Comparison of ENCODE assay signal across 15 mouse cellular contexts in the genomic region with DNA sequence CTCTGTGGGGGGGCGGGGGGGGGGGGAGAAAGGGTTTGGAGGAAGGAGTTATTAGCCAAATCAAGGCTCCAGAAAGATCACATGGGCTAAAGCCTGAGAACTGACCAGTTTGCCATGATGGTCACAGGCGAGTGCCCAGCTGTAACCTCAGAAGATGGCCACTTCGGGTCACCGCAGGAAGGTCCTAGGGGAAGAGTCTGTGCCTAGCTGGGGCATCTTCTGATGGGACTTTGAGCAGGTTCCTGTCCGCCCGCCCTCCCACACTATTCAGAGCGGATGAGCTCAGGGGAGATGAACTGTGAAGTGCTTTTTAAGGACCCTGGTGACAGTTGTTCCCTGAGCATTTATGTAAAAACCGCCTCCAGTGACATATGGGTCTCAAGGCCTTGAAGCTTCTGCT. TPM values are rescaled to one million over a fixed set of nuclear protein-coding genes. Genes with fewer than 3 reads are reported as not detected.
DNase-seq lines count a peak whose midpoint lies in the region; ATAC-seq lines count a peak whose summit lies in the region.
"Had no signal": no experiment of that assay in that cellular context is flagged by ENCODE, and none has a peak within 500 bp of the region (broad histone marks: within the 10 kb centered on the region; RNA-seq: fewer than 3 reads in every experiment).

No protein-coding gene starts in this region.

- H3K27me3 ChIP-seq in heart, embryonic 10.5 days (ENCODE audit: insufficient read depth, poor library complexity, severe bottlenecking) = no peaks in the 10 kb centered on the region
- H3K27me3 ChIP-seq in kidney, embryonic 15.5 days = no peaks in the 10 kb centered on the region
- no peaks in the 10 kb centered on the region for H3K27me3 ChIP-seq in midbrain, embryonic 10.5 days (ENCODE audit: low read depth, poor library complexity, severe bottlenecking)
- no peaks in the 10 kb centered on the region for H3K27me3 ChIP-seq in midbrain, embryonic 15.5 days (replicated peaks)
- H3K27me3 ChIP-seq: hindbrain, embryonic 12.5 days; limb, embryonic 15.5 days; midbrain, embryonic 12.5 days had no signal

- intact Hi-C loops in left cerebral cortex, postnatal 4 days (cut with DNase I) = no loop called here

- H3K36me3 ChIP-seq in heart, embryonic 10.5 days = no peaks in the 10 kb centered on the region
- H3K36me3 ChIP-seq in kidney, embryonic 15.5 days = no peaks in the 10 kb centered on the region
- H3K36me3 ChIP-seq in midbrain, embryonic 10.5 days = no peaks in the 10 kb centered on the region
- no peaks in the 10 kb centered on the region for H3K36me3 ChIP-seq in midbrain, embryonic 15.5 days (replicated peaks)
- H3K36me3 ChIP-seq: hindbrain, embryonic 12.5 days; limb, embryonic 15.5 days; midbrain, embryonic 12.5 days had no signal

- no peak overlapping the region for H3K4me3 ChIP-seq in heart, embryonic 10.5 days
- no peak overlapping the region for H3K4me3 ChIP-seq in kidney, embryonic 15.5 days (replicated peaks)
- no peak overlapping the region for H3K4me3 ChIP-seq in midbrain, embryonic 10.5 days
- H3K4me3 ChIP-seq in midbrain, embryonic 15.5 days = no peak overlapping the region
- H3K4me3 ChIP-seq: hindbrain, embryonic 12.5 days; limb, embryonic 15.5 days; midbrain, embryonic 12.5 days had no signal

- WGBS in heart, embryonic 10.5 days = 51% methylated on average over 7 of the region's 8 CpGs
- WGBS in kidney, embryonic 15.5 days = 38% methylated on average over 8 of the region's 8 CpGs
- WGBS in midbrain, embryonic 10.5 days = 53% methylated on average over 7 of the region's 8 CpGs
- 47% methylated on average over 8 of the region's 8 CpGs for WGBS in midbrain, embryonic 15.5 days

- ATAC-seq in kidney, embryonic 15.5 days (replicated peaks; ENCODE audit: low FRiP score) = peak; percentile 83
- no peak for ATAC-seq in midbrain, embryonic 15.5 days (replicated peaks)
- ATAC-seq: inflammation-experienced regulatory T-cells, adult 6 months had no signal

- no peak overlapping the region for H3K4me2 ChIP-seq in kidney, embryonic 15.5 days
- H3K4me2 ChIP-seq in midbrain, embryonic 15.5 days = no peak overlapping the region
- H3K4me2 ChIP-seq: hindbrain, embryonic 12.5 days; limb, embryonic 15.5 days; midbrain, embryonic 12.5 days had no signal

- H3K9me3 ChIP-seq in heart, embryonic 10.5 days = no peaks in the 10 kb centered on the region
- H3K9me3 ChIP-seq in kidney, embryonic 15.5 days (replicated peaks) = no peaks in the 10 kb centered on the region
- no peaks in the 10 kb centered on the region for H3K9me3 ChIP-seq in midbrain, embryonic 10.5 days (replicated peaks)
- H3K9me3 ChIP-seq in midbrain, embryonic 15.5 days = no peaks in the 10 kb centered on the region
- H3K9me3 ChIP-seq: hindbrain, embryonic 12.5 days; limb, embryonic 15.5 days; midbrain, embryonic 12.5 days had no signal

- DNase-seq in heart, embryonic 10.5 days (ENCODE audit: low spot score) = no peak
- no peak for DNase-seq in heart, adult 11 months
- no peak for DNase-seq in kidney, adult 8-10 months
- no peak for DNase-seq in midbrain, embryonic 10.5 days (ENCODE audit: low spot score)
- no peak for DNase-seq in left cerebral cortex, postnatal 4 days
- DNase-seq: adrenal gland, adult 2 months; right cerebral cortex, postnatal 25 days; spleen, adult 18-20 months had no signal

- peaks cover 34% of the 10 kb centered on the region for H3K4me1 ChIP-seq in heart, embryonic 10.5 days
- H3K4me1 ChIP-seq in kidney, embryonic 15.5 days = peaks cover 31% of the 10 kb centered on the region
- H3K4me1 ChIP-seq in midbrain, embryonic 10.5 days = peaks cover 28% of the 10 kb centered on the region
- H3K4me1 ChIP-seq in midbrain, embryonic 15.5 days = peaks cover 7% of the 10 kb centered on the region

- peak overlapping the region; percentile 86 for H3K27ac ChIP-seq in heart, embryonic 10.5 days
- H3K27ac ChIP-seq in kidney, embryonic 15.5 days = peak overlapping the region; percentile 81
- H3K27ac ChIP-seq in midbrain, embryonic 10.5 days (replicated peaks) = peak overlapping the region; percentile 69
- no peak overlapping the region for H3K27ac ChIP-seq in midbrain, embryonic 15.5 days
- H3K27ac ChIP-seq: liver, embryonic 14.5 days; midbrain, embryonic 12.5 days had no signal

- no peak overlapping the region for H3K9ac ChIP-seq in kidney, embryonic 15.5 days
- H3K9ac ChIP-seq in midbrain, embryonic 15.5 days = no peak overlapping the region
- H3K9ac ChIP-seq: limb, embryonic 15.5 days; liver, embryonic 14.5 days; midbrain, embryonic 12.5 days had no signal

RNA-seq across cellular contexts. Expression of gene Zmynd8, which starts 8.4 kb away (rescaled TPM):
- polyA plus RNA-seq in heart, embryonic 10.5 days (2016; fragmentation: Nextera tagmentation; extraction: Ambion mirVana) = 57.1 and 58.5 TPM in 2 replicates
- polyA plus RNA-seq in kidney, embryonic 15.5 days (2015; fragmentation: Nextera tagmentation; extraction: Ambion mirVana) = 67.1 and 68.3 TPM in 2 replicates
- 61.4 and 63.3 TPM in 2 replicates for polyA plus RNA-seq in midbrain, embryonic 10.5 days (2016; fragmentation: Nextera tagmentation; extraction: Ambion mirVana)
- polyA plus RNA-seq in midbrain, embryonic 15.5 days (2015; fragmentation: Nextera tagmentation; extraction: Ambion mirVana) = 89.8 and 93.3 TPM in 2 replicates
- total RNA-seq in left cerebral cortex, postnatal 4 days (2021) = 100 to 1,000 TPM; 118 to 120 TPM
